Mouse (Mus musculus) C2C12 (cell line): ENCODE results near the gene Gria3.

Experiments
- CEBPB ChIP-seq: IDR thresholded peaks from one replicate; pipeline ENCODE4 v1.6.1; 2011; ENCODE audit warnings: low read depth, mild to moderate bottlenecking, control low read depth, moderate library complexity
- CTCF ChIP-seq: IDR thresholded peaks from one replicate; pipeline ENCODE4 v1.5.1; 2011; ENCODE audit not compliant: control insufficient read depth, insufficient read depth, insufficient read length
- USF1 ChIP-seq: IDR thresholded peaks from one replicate; pipeline ENCODE4 v1.6.1; 2011; ENCODE audit warnings: low read depth, mild to moderate bottlenecking, control low read depth, moderate library complexity

DNA sequence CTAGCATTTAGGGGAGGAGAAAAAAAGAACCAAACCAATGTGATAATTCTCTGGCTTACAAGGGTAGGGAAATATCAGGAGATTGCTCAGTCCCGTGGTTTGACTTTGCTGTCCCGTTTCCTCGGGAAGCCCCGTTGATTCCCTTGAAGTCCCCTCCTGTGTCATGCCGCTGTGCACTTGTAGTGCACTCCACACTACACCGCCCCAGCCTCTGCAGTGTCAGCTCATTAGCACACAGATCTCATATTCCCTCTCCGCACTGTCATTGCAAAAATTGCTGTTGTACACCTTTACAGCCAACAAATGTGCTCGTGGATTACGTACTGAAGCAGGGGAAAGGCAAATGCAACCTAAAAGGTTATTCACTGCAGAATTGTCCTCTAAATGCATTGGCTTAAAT is 5.6 kb downstream of the Gria3 start:
- TF ChIP-seq CTCF (no peak), CEBPB (no peak), USF1 (no peak)
